Mouse (Mus musculus): ENCODE data around the gene Fmnl1. TPM values are rescaled to one million over a fixed set of nuclear protein-coding genes. Genes with fewer than 3 reads are reported as not detected.

Gene Fmnl1
- total RNA-seq, 2 experiments from 2014 or later, result 4.2 to 5.7 TPM

DNA sequence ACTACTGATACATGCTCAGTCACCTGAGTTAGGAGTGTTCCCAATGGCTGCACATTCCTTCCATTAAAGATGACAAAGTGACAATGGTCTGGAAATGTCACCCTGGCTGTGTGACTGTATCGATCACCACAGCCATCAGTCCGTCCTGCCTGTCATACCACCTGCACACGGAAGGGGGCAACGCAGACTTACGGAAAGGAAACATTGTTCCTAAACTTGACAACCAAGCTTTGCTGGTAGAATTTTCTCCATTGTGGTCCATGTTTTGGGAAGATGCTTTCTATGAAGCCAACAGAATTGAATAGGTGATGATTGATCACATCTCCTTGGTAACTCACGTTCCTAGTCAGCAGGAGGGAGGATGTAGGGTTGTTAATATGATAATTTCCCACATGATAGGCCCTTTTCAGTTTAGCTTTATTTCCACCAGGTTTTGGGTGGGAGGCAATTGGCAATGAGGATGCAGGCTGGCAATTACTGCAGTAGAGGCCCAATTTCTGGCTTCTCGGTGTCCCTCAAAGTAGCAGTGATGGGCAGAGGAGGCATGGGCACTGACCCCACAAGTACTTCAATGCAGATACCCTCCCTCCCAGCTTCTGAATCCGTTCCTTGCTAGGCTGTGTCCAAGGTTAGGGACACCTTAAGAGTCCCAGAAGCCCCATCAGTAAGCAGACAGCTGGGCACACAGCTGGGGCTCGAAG is 2.1 kb upstream of the Fmnl1 start:
- intact Hi-C loops (cut with DNase I), result loop anchor here (1.0 to 10.0 kb wide), 4 partner anchors 16 to 246 kb away; partner anchors contain the start of gene Plekhm1
- Histone ChIP-seq H3K27ac (no peak overlapping the region), H3K4me3 (no peak overlapping the region)
- TF ChIP-seq CTCF (IDR thresholded peaks at IDR 0.05), result peak; percentile 99
- DNase-seq, result peak; percentile 74

DNA sequence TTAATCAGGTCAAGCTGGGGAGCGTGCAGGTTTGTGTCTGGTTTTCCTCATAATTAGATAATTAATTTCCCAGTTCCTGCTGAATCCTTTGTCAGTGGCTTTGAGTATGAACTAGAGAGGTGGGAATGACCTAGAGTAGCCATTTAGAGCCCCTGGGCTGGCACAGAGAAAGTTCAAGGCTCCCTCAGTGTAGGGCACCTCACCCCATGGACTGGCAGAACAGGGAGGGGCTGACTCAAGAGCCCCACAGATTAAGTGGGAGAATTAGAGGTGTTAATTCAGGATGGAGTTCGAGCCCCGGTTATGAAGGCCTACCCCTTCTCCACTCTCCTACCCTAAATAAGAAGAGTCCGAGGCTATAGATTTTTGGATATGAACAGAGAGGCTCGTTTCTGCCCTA is 1.2 kb upstream of the Fmnl1 start:
- no peak for TF ChIP-seq CTCF (IDR thresholded peaks at IDR 0.05)
- intact Hi-C loops (cut with DNase I), result loop anchor here (5.0 to 10.0 kb wide), 3 partner anchors 55 to 245 kb away; partner anchors contain the start of gene Plekhm1

DNA sequence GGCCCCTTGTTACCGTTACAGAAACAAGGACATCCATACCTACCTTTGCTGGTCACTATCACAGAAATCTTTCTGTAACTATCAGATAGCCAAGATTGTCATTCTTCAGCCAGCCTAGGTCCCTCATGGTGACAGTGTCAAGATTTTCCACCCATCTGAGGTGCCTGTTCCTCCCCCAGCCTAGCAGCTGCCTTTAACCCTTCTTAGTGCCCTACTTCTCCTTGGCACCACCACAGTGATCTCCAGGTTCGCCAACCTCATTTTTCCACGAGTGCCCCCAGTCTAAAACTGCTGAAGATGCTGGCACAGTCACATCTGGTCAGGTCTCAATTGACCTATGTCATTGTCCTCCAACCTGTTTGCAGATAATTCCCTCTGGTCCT is 805 bp upstream of the Fmnl1 start:
- Histone ChIP-seq H3K27ac (peak overlapping the region; percentile 86), H3K4me3 (peak overlapping the region; percentile 87)
- intact Hi-C loops (cut with DNase I), result loop anchor here (10.0 kb wide), 1 partner anchor 55 kb away; no protein-coding TSS in a partner anchor
- TF ChIP-seq CTCF (IDR thresholded peaks at IDR 0.05), result no peak
- DNase-seq, result no peak

More for the DNA sequence above, 1.2 kb upstream of the Fmnl1 start:
- H3K27ac ChIP-seq, result no peak overlapping the region
- DNase-seq, result no peak
- no peak overlapping the region for H3K4me3 ChIP-seq

DNA sequence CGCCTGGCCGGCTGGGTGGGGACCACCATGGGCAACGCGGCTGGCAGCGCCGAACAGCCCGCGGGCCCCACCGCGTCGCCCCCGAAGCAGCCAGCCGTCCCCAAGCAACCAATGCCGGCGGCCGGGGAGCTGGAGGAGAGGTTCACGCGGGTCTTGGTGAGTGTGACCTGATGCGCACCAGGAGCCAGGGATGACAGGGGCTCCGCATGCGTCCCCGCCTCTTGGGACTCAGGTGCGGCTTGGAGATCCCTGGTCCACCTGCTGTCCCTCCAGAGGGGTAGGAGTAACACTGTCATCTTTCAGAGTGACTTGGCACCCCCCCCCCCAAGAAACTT is 346 bp downstream of the Fmnl1 start:
- intact Hi-C loops (cut with DNase I), result loop anchor here (10.0 kb wide), 1 partner anchor 54 kb away; no protein-coding TSS in a partner anchor
- no peak for TF ChIP-seq CTCF (IDR thresholded peaks at IDR 0.05)
- Histone ChIP-seq H3K4me3 (peak overlapping the region; percentile 87), H3K27ac (peak overlapping the region; percentile 86)
- no peak for DNase-seq

DNA sequence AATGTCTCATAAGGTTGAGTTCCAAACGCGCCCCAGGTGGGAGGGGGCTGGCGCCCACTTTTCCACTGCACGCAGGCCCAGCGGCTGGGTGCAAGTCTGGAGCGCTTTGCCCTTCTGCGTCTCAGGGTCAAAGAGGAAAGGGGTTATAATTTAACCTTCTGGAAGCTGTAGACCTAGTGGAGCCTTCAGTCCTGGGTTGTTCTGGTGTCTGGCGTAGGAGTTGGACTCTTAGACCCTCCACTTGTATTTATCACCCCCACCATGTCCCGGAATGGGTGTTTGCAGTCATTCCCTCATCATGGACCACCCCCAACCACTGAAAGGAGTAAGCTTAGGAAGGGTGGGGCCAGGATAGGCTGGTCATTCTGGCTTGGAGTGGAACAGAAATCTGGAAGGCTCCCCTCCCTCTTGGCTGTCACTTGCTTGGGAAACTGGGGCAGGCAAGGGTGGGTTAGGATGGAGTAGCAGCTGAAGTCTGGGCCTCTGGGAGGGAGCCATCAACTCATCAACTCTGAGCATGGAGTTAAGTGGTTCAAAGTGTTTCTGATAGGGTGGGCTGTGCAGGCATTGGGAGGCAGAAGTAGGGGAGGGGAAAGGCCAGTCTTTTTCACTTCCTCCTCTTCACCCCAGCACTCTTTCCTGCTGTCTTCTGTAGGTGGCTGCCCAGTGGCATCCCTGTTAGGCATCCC is 940 bp downstream of the Fmnl1 start:
- intact Hi-C loops (cut with DNase I), result loop anchor here (10.0 kb wide), 1 partner anchor 53 kb away; no protein-coding TSS in a partner anchor
- H3K27ac ChIP-seq, result peak overlapping the region; percentile 86
- peak overlapping the region; percentile 87 for H3K4me3 ChIP-seq

DNA sequence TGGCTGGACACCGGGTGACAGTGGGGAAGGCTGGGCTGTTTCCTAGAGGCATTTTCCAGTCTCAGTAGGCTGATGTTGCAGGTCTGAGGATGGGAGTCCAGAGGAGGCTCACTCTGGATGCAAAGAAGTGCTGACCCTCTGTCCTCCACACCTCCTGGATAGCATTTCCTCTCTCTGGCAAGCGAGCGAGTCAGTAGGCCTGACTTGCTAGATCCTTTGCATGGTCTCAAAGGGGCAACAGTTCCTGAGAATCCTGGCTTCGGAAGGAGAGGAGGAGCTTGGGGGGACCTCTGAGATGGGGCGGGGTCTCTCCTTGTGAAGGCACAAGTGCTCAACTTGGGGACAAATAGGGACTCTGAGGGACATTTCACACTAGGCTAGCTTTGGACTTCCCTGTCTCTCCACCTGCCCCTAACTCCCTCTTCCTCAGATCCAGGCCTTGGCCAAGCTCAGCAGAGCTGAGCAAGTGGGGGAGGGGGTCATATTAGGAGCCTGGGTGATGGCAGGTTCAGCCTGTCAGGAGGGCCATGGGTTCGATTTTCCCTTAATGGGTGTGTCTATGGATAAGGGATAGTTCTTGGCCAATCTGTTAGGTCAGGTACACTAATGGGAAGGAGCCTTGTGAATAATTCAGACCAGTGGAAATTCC is 1.6 kb downstream of the Fmnl1 start:
- intact Hi-C loops (cut with DNase I), result loop anchor here (10.0 kb wide), 1 partner anchor 52 kb away; no protein-coding TSS in a partner anchor
- H3K4me3 ChIP-seq, result peak overlapping the region; percentile 87
- no peak for TF ChIP-seq CTCF (IDR thresholded peaks at IDR 0.05)
- no peak for DNase-seq
- H3K27ac ChIP-seq, result peak overlapping the region; percentile 86

More for the DNA sequence above, 940 bp downstream of the Fmnl1 start:
- DNase-seq, result peak; percentile 55
- TF ChIP-seq CTCF (IDR thresholded peaks at IDR 0.05), result no peak

DNA sequence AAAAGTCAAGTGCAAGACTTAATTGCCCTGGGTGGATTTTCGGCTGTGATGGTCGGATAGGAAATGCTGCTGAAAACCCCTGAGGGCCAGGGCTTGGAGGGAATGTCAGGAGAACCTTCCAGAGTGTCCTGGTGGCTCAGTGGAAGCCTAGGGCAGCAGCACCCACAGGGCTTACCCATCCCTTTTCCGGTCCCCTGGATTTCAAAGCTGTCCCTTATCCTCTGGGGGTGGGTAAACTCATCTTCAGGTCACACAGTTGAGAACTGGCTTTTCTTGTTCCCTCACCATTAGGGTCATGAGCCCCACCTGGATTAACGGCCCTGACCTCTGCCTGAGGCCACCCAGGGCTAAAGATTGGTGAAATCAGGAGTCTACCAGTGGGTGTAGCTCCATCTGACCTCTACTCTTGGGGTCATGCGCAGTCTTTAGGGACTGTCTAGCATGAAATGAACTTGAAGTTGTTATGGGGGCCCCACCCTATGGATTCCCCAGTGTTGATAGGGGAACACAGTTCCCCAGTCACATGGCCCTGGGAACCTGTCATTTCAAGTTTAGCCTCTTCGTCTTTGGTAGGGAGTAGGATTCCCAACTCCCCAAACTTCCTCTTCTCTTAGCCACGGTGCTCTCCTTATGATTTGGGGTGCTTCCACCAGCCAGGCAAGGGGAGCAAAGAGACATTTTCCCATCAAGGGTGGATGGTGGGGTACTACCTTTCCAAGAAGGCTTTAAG is 2.3 kb downstream of the Fmnl1 start:
- H3K27ac ChIP-seq, result peak overlapping the region; percentile 86; the same call in 1 of the 2 replicates
- intact Hi-C loops (cut with DNase I), result loop anchor here (10.0 kb wide), 1 partner anchor 52 kb away; no protein-coding TSS in a partner anchor
- H3K4me3 ChIP-seq, result peak overlapping the region; percentile 87; the same call in 1 of the 2 replicates
- no peak for DNase-seq
- TF ChIP-seq CTCF (IDR thresholded peaks at IDR 0.05), result no peak

DNA sequence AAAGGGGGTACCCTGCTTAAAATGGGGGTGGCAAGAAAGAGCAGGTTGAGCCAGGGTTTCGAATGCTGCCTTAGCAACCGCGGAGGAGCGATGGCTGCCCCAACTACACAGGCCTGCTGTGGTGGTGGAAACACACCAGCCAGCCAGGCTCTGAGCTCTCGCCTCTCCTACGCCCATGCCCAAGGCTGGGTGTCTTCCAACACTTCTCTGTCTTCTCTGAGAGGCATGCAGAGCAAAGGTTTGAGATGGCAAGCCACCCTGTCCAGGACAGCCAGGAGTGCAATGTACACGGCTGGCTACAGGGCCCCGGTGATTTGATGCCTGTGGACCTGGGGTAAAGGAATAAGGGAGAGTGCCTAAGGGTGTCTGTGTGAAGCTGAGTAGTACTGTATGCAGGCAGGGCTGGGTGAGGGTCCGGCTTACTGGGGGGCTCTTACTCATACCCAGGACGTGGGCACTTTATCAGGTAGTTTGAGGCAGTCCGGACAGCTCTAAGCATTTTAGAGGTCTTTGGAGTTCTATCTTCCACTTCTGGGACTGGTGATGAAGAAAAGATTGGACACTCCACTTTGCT is 3.0 kb downstream of the Fmnl1 start:
- Histone ChIP-seq H3K27ac (peak overlapping the region; percentile 86), H3K4me3 (no peak overlapping the region)
- no peak for TF ChIP-seq CTCF (IDR thresholded peaks at IDR 0.05)
- no peak for DNase-seq
- intact Hi-C loops (cut with DNase I), result loop anchor here (10.0 kb wide), 1 partner anchor 51 kb away; no protein-coding TSS in a partner anchor

DNA sequence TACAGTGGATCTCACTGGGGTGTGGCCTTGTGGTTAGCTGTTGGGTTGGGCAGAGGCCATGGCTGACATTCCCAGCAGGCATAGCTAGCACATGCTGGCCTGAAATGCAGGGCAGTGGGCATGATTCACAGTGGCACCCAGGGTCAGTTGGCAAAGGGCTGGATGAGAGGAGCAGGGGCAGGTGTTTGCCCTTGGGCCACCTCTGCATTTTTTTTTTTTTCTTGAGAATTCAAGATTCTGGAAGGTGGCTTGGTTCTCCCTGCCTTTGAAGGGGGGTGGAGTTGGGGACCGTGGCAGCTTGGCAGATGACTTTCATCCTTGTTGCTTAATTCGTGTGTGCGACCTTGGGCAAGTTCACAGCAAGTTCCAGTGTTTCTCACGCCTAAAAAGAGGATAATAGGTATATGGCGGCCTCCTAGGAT is 3.5 kb downstream of the Fmnl1 start:
- no peak for TF ChIP-seq CTCF (IDR thresholded peaks at IDR 0.05)
- intact Hi-C loops (cut with DNase I), result loop anchor here (10.0 kb wide), 1 partner anchor 50 kb away; no protein-coding TSS in a partner anchor
- Histone ChIP-seq H3K4me3 (0 out of 2 replicates have a peak overlapping the region, but pooled peaks have one; percentile 13), H3K27ac (peak overlapping the region; percentile 77)
- no peak for DNase-seq

DNA sequence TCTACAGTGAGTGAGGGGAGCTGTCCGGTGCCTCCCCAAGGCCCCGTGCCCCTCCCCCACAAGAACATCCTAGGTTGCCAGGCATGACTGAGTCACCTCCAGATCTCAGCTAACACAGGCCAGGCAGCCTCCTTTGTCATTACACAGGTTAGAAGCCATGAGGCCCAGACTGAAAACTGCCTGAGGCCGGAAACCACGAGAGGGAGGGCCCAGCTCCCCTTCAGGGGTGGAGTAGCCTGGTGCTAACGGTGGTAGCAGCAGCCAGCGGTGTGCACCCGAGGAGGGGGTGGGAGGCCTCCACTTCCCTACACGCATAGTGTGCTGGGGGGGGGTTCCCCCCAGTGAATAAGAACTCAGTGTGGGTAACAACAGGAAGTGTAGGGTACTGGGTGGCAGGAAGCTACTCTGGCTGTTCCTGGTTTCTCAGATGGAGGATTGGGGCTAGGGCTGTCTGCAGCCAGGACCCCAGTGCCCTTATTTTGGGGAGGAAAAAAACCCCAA is 4.0 kb downstream of the Fmnl1 start:
- intact Hi-C loops (cut with DNase I), result loop anchor here (10.0 kb wide), 1 partner anchor 50 kb away; no protein-coding TSS in a partner anchor
- H3K27ac ChIP-seq, result peak overlapping the region; percentile 77
- peak overlapping the region; percentile 53 for H3K4me3 ChIP-seq
- peak; percentile 56 for DNase-seq
- no peak for TF ChIP-seq CTCF (IDR thresholded peaks at IDR 0.05)

All from gastrocnemius, adult 2 months (tissue).